Mouse (Mus musculus): ENCODE results near the gene Acox2. TPM values are rescaled to one million over a fixed set of nuclear protein-coding genes. Genes with fewer than 3 reads are reported as not detected.

Gene Acox2
- polyA plus RNA-seq, 1 experiment from 2014 or later = not detected

- H3K4me1 ChIP-seq (ENCODE audit: control insufficient read depth, insufficient read depth, low read length) = no peaks in the 10 kb centered on the region
- WGBS = 69% methylated on average over 5 of the region's 5 CpGs
- H3K36me3 ChIP-seq (ENCODE audit: control insufficient read depth, insufficient read depth, low read length) = no peaks in the 10 kb centered on the region
- no peak overlapping the region for H3K4me2 ChIP-seq (replicated peaks; ENCODE audit: low read depth, low read length)
- no peaks in the 10 kb centered on the region for H3K9me3 ChIP-seq (ENCODE audit: control insufficient read depth, low read depth, low read length)
- ATAC-seq (ENCODE audit: insufficient number of reproducible peaks, insufficient read depth, low FRiP score, low read depth) = no peak
- no peaks in the 10 kb centered on the region for H3K27me3 ChIP-seq (ENCODE audit: control insufficient read depth, insufficient read depth, low read length)
- H3K27ac ChIP-seq (ENCODE audit: low read length) = no peak overlapping the region
- H3K4me3 ChIP-seq (ENCODE audit: low read depth, low read length) = no peak overlapping the region
- H3K9ac ChIP-seq (replicated peaks; ENCODE audit: low read depth, low read length) = no peak overlapping the region
These were observed 2.3 kb downstream of the Acox2 start for GRCm38 (mm10) chr14:8256881-8257280.

GRCm38 (mm10) chr14:8256072-8256471 is 3.1 kb downstream of the Acox2 start:
- H3K27ac ChIP-seq (ENCODE audit: low read length) = no peak overlapping the region
- ATAC-seq (ENCODE audit: insufficient number of reproducible peaks, insufficient read depth, low FRiP score, low read depth) = no peak
- no peak overlapping the region for H3K4me2 ChIP-seq (replicated peaks; ENCODE audit: low read depth, low read length)
- H3K4me1 ChIP-seq (ENCODE audit: control insufficient read depth, insufficient read depth, low read length) = no peaks in the 10 kb centered on the region
- no peak overlapping the region for H3K4me3 ChIP-seq (ENCODE audit: low read depth, low read length)
- no peak overlapping the region for H3K9ac ChIP-seq (replicated peaks; ENCODE audit: low read depth, low read length)
- H3K27me3 ChIP-seq (ENCODE audit: control insufficient read depth, insufficient read depth, low read length) = no peaks in the 10 kb centered on the region
- WGBS = 62% methylated on average over 6 of the region's 6 CpGs
- no peaks in the 10 kb centered on the region for H3K9me3 ChIP-seq (ENCODE audit: control insufficient read depth, low read depth, low read length)
- H3K36me3 ChIP-seq (ENCODE audit: control insufficient read depth, insufficient read depth, low read length) = no peaks in the 10 kb centered on the region

GRCm38 (mm10) chr14:8255076-8255729 is 4.0 kb downstream of the Acox2 start:
- Histone ChIP-seq H3K4me1 (ENCODE audit: control insufficient read depth, insufficient read depth, low read length) (no peaks in the 10 kb centered on the region), H3K4me3 (ENCODE audit: low read depth, low read length) (no peak overlapping the region), H3K36me3 (ENCODE audit: control insufficient read depth, insufficient read depth, low read length) (no peaks in the 10 kb centered on the region), H3K27ac (ENCODE audit: low read length) (no peak overlapping the region), H3K4me2 (replicated peaks; ENCODE audit: low read depth, low read length) (no peak overlapping the region), H3K27me3 (ENCODE audit: control insufficient read depth, insufficient read depth, low read length) (no peaks in the 10 kb centered on the region), H3K9me3 (ENCODE audit: control insufficient read depth, low read depth, low read length) (no peaks in the 10 kb centered on the region), H3K9ac (replicated peaks; ENCODE audit: low read depth, low read length) (no peak overlapping the region)
- WGBS = 71% methylated on average over 7 of the region's 7 CpGs
- ATAC-seq (ENCODE audit: insufficient number of reproducible peaks, insufficient read depth, low FRiP score, low read depth) = no peak

- no peak overlapping the region for H3K9ac ChIP-seq (replicated peaks; ENCODE audit: low read depth, low read length)
- H3K9me3 ChIP-seq (ENCODE audit: control insufficient read depth, low read depth, low read length) = no peaks in the 10 kb centered on the region
- H3K36me3 ChIP-seq (ENCODE audit: control insufficient read depth, insufficient read depth, low read length) = no peaks in the 10 kb centered on the region
- no peaks in the 10 kb centered on the region for H3K27me3 ChIP-seq (ENCODE audit: control insufficient read depth, insufficient read depth, low read length)
- H3K4me2 ChIP-seq (replicated peaks; ENCODE audit: low read depth, low read length) = no peak overlapping the region
- no peaks in the 10 kb centered on the region for H3K4me1 ChIP-seq (ENCODE audit: control insufficient read depth, insufficient read depth, low read length)
- H3K4me3 ChIP-seq (ENCODE audit: low read depth, low read length) = no peak overlapping the region
- ATAC-seq (ENCODE audit: insufficient number of reproducible peaks, insufficient read depth, low FRiP score, low read depth) = no peak
- 93% methylated on average over 8 of the region's 8 CpGs for WGBS
- H3K27ac ChIP-seq (ENCODE audit: low read length) = no peak overlapping the region
These were observed 7.7 kb downstream of the Acox2 start for GRCm38 (mm10) chr14:8251330-8251885.

GRCm38 (mm10) chr14:8250141-8250871 is 8.8 kb downstream of the Acox2 start:
- Histone ChIP-seq H3K4me3 (ENCODE audit: low read depth, low read length) (no peak overlapping the region), H3K9me3 (ENCODE audit: control insufficient read depth, low read depth, low read length) (no peaks in the 10 kb centered on the region), H3K36me3 (ENCODE audit: control insufficient read depth, insufficient read depth, low read length) (no peaks in the 10 kb centered on the region), H3K9ac (replicated peaks; ENCODE audit: low read depth, low read length) (no peak overlapping the region), H3K4me1 (ENCODE audit: control insufficient read depth, insufficient read depth, low read length) (no peaks in the 10 kb centered on the region), H3K4me2 (replicated peaks; ENCODE audit: low read depth, low read length) (no peak overlapping the region), H3K27ac (ENCODE audit: low read length) (no peak overlapping the region), H3K27me3 (ENCODE audit: control insufficient read depth, insufficient read depth, low read length) (no peaks in the 10 kb centered on the region)
- ATAC-seq (ENCODE audit: insufficient number of reproducible peaks, insufficient read depth, low FRiP score, low read depth) = no peak
- 73% methylated on average over 9 of the region's 9 CpGs for WGBS

- Histone ChIP-seq H3K4me3 (ENCODE audit: low read depth, low read length) (no peak overlapping the region), H3K27me3 (ENCODE audit: control insufficient read depth, insufficient read depth, low read length) (no peaks in the 10 kb centered on the region), H3K36me3 (ENCODE audit: control insufficient read depth, insufficient read depth, low read length) (no peaks in the 10 kb centered on the region), H3K27ac (ENCODE audit: low read length) (no peak overlapping the region), H3K4me1 (ENCODE audit: control insufficient read depth, insufficient read depth, low read length) (no peaks in the 10 kb centered on the region), H3K9ac (replicated peaks; ENCODE audit: low read depth, low read length) (no peak overlapping the region), H3K9me3 (ENCODE audit: control insufficient read depth, low read depth, low read length) (no peaks in the 10 kb centered on the region), H3K4me2 (replicated peaks; ENCODE audit: low read depth, low read length) (no peak overlapping the region)
- ATAC-seq (ENCODE audit: insufficient number of reproducible peaks, insufficient read depth, low FRiP score, low read depth) = no peak
- WGBS = 87% methylated on average over 1 of the region's 1 CpGs
These were observed 9.9 kb downstream of the Acox2 start for GRCm38 (mm10) chr14:8249206-8249605.

GRCm38 (mm10) chr14:8246878-8247277 is 12.3 kb downstream of the Acox2 start:
- Histone ChIP-seq H3K27ac (ENCODE audit: low read length) (no peak overlapping the region), H3K4me3 (ENCODE audit: low read depth, low read length) (no peak overlapping the region), H3K36me3 (ENCODE audit: control insufficient read depth, insufficient read depth, low read length) (no peaks in the 10 kb centered on the region), H3K4me1 (ENCODE audit: control insufficient read depth, insufficient read depth, low read length) (0 out of 2 replicates have a peak, but pooled peaks cover 3% of the 10 kb centered on the region), H3K27me3 (ENCODE audit: control insufficient read depth, insufficient read depth, low read length) (no peaks in the 10 kb centered on the region), H3K4me2 (replicated peaks; ENCODE audit: low read depth, low read length) (no peak overlapping the region), H3K9me3 (ENCODE audit: control insufficient read depth, low read depth, low read length) (no peaks in the 10 kb centered on the region), H3K9ac (replicated peaks; ENCODE audit: low read depth, low read length) (no peak overlapping the region)
- 76% methylated on average over 8 of the region's 8 CpGs for WGBS
- ATAC-seq (ENCODE audit: insufficient number of reproducible peaks, insufficient read depth, low FRiP score, low read depth) = no peak

GRCm38 (mm10) chr14:8244211-8244611 is 14.9 kb downstream of the Acox2 start:
- Histone ChIP-seq H3K4me2 (replicated peaks; ENCODE audit: low read depth, low read length) (no peak overlapping the region), H3K27me3 (ENCODE audit: control insufficient read depth, insufficient read depth, low read length) (no peaks in the 10 kb centered on the region), H3K4me1 (ENCODE audit: control insufficient read depth, insufficient read depth, low read length) (0 out of 2 replicates have a peak, but pooled peaks cover 3% of the 10 kb centered on the region), H3K36me3 (ENCODE audit: control insufficient read depth, insufficient read depth, low read length) (no peaks in the 10 kb centered on the region), H3K27ac (ENCODE audit: low read length) (no peak overlapping the region), H3K9ac (replicated peaks; ENCODE audit: low read depth, low read length) (no peak overlapping the region), H3K9me3 (ENCODE audit: control insufficient read depth, low read depth, low read length) (no peaks in the 10 kb centered on the region), H3K4me3 (ENCODE audit: low read depth, low read length) (no peak overlapping the region)
- 53% methylated on average over 5 of the region's 5 CpGs for WGBS
- ATAC-seq (ENCODE audit: insufficient number of reproducible peaks, insufficient read depth, low FRiP score, low read depth) = no peak

All from stomach, embryonic 14.5 days (tissue).